13 mouse cellular contexts compared by ENCODE assay signal in the genomic region with DNA sequence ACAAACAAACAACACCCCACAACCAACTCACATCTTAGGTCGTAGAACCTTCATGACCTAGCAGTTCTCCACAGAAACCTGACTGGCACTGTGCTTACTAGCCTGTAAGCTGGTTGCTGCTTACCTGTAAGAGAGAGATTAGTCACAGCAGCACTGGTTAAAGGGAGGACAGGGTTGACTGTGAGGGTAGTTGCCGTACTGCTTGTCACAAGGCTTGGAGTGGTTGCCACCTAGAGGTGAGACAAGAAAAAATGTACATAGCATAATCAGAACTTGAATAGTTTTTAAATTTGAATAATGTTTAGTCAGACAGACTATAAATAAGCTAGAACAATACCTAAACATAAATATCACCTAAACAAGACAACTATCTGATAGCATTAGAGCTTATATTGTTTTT.
DNase-seq lines count a peak whose midpoint lies in the region; ATAC-seq and TF ChIP-seq lines count a peak whose summit lies in the region.
"Had no signal": no experiment of that assay in that cellular context is flagged by ENCODE, and none has a peak within 500 bp of the region (broad histone marks: within the 10 kb centered on the region; RNA-seq: fewer than 3 reads in every experiment).

No protein-coding gene starts in this region.

- no peak overlapping the region for H3K4me3 ChIP-seq in kidney, adult 2 months (ENCODE audit: insufficient read depth, low read depth, low read length)
- no peak overlapping the region for H3K4me3 ChIP-seq in midbrain, embryonic 16.5 days (ENCODE audit: low read depth, low read length)
- no peak overlapping the region for H3K4me3 ChIP-seq in midbrain, embryonic 13.5 days (replicated peaks)
- H3K4me3 ChIP-seq: embryonic facial prominence, embryonic 12.5 days; liver, embryonic 15.5 days had no signal

- 0 out of 2 replicates have a peak, but pooled peaks cover 1% of the 10 kb centered on the region for H3K27me3 ChIP-seq in kidney, adult 2 months (replicated peaks; ENCODE audit: control insufficient read depth, insufficient read depth, low read length)
- no peaks in the 10 kb centered on the region for H3K27me3 ChIP-seq in midbrain, embryonic 16.5 days (ENCODE audit: control insufficient read depth, insufficient read depth, low read depth, low read length)
- no peaks in the 10 kb centered on the region for H3K27me3 ChIP-seq in midbrain, embryonic 13.5 days
- H3K27me3 ChIP-seq: embryonic facial prominence, embryonic 12.5 days; liver, embryonic 15.5 days had no signal

- ATAC-seq in midbrain, embryonic 16.5 days = 0 out of 2 replicates have a peak, but pooled peaks have one; percentile 54
- ATAC-seq in midbrain, embryonic 13.5 days = no peak

- no peak overlapping the region for H3K9ac ChIP-seq in midbrain, embryonic 16.5 days (ENCODE audit: low read depth, low read length)
- no peak overlapping the region for H3K9ac ChIP-seq in midbrain, embryonic 13.5 days (replicated peaks)
- H3K9ac ChIP-seq: embryonic facial prominence, embryonic 12.5 days; liver, embryonic 15.5 days had no signal

- WGBS in kidney, adult 2 months = 79% methylated on average over 2 of the region's 2 CpGs
- 84% methylated on average over 2 of the region's 2 CpGs for WGBS in midbrain, embryonic 16.5 days
- WGBS in midbrain, embryonic 13.5 days = 83% methylated on average over 2 of the region's 2 CpGs

- no peaks in the 10 kb centered on the region for H3K4me1 ChIP-seq in kidney, adult 2 months (ENCODE audit: control insufficient read depth, insufficient read depth, low read length)
- no peaks in the 10 kb centered on the region for H3K4me1 ChIP-seq in midbrain, embryonic 16.5 days (ENCODE audit: control insufficient read depth, insufficient read depth, low read length)
- no peaks in the 10 kb centered on the region for H3K4me1 ChIP-seq in midbrain, embryonic 13.5 days (replicated peaks)
- H3K4me1 ChIP-seq: embryonic facial prominence, embryonic 12.5 days; liver, embryonic 15.5 days had no signal

- no peak overlapping the region for H3K27ac ChIP-seq in kidney, adult 2 months (ENCODE audit: insufficient read depth, low read depth, low read length)
- H3K27ac ChIP-seq in midbrain, embryonic 16.5 days (ENCODE audit: low read length) = no peak overlapping the region
- no peak overlapping the region for H3K27ac ChIP-seq in midbrain, embryonic 13.5 days
- H3K27ac ChIP-seq: embryonic facial prominence, embryonic 12.5 days; liver, embryonic 15.5 days had no signal

- no peak for DNase-seq in kidney, adult 2 months
- DNase-seq in kidney, postnatal 4 days = no peak
- DNase-seq in T-cell, adult 2 months (ENCODE audit: low spot score) = peak; percentile 22
- DNase-seq in thymus, postnatal 14 days = peak; percentile 39
- DNase-seq in embryo, embryonic 9.5 days (ENCODE audit: extremely low spot score) = no peak
- no peak for DNase-seq in neural tube, embryonic 10.5 days (ENCODE audit: extremely low spot score, low spot score)
- DNase-seq: cerebellum, adult 9-11 months; gastrocnemius, postnatal 36 days; kidney, postnatal 36 days had no signal

- H3K36me3 ChIP-seq in kidney, adult 2 months (ENCODE audit: control insufficient read depth, insufficient read depth, low read length) = peaks cover 11% of the 10 kb centered on the region
- peaks cover 35% of the 10 kb centered on the region for H3K36me3 ChIP-seq in midbrain, embryonic 16.5 days (ENCODE audit: control insufficient read depth, insufficient read depth, low read length)
- H3K36me3 ChIP-seq in midbrain, embryonic 13.5 days = peaks cover 65% of the 10 kb centered on the region

- H3K4me2 ChIP-seq in midbrain, embryonic 16.5 days (ENCODE audit: low read length) = no peak overlapping the region
- H3K4me2 ChIP-seq in midbrain, embryonic 13.5 days (replicated peaks) = no peak overlapping the region
- H3K4me2 ChIP-seq: embryonic facial prominence, embryonic 12.5 days; liver, embryonic 15.5 days had no signal

- no peak for TF ChIP-seq POLR2A in kidney, adult 2 months (IDR thresholded peaks at IDR 0.05; ENCODE audit: low read depth, low read length)

- TF ChIP-seq CTCF in kidney, adult 2 months (conservative IDR thresholded peaks at IDR 0.05; ENCODE audit: insufficient read depth, insufficient read length, low read depth, low read length) = 0 out of 2 replicates have a peak, but pooled peaks have one; percentile 17

- H3K9me3 ChIP-seq in midbrain, embryonic 16.5 days (replicated peaks; ENCODE audit: control insufficient read depth, low read length, poor library complexity, severe bottlenecking) = no peaks in the 10 kb centered on the region
- no peaks in the 10 kb centered on the region for H3K9me3 ChIP-seq in midbrain, embryonic 13.5 days
- H3K9me3 ChIP-seq: embryonic facial prominence, embryonic 12.5 days; liver, embryonic 15.5 days had no signal

Comparison
In these comparisons a context has a peak if more than half of its experiments do, and no peak if none do; other contexts are left out.
1. DNase-seq: peak in T-cell, adult 2 months (single experiment) and thymus, postnatal 14 days (single experiment); none in kidney, adult 2 months (single experiment), kidney, postnatal 4 days (0 of 2), embryo, embryonic 9.5 days (single experiment) and neural tube, embryonic 10.5 days (single experiment).